Mouse (Mus musculus): Measurements from ENCODE around the gene Slc7a1.

The Slc7a1 gene

GRCm38 (mm10) chr5:148369178-148369577, 30.5 kb downstream of the Slc7a1 start:
- DNase-seq (ENCODE audit: low read depth, low spot score): no peak

DNA sequence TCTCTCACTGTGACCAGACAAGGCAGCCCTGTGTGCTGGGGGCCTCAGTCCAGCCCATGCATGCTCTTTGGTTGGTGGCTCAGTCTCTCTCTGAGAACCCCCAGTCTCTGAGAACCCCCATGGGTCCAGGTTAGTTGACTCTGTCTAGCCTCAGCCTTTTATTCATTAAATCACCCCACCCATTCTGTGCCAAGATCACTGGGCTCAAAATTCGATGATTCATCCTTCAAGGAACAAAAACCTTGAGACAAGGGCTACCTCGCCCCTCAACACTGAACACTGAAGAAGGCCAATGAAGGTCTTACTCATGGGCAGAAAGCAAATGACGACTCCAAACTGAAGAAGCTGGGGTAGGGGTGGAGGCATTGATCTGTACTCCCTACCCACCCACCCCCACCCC, 31.9 kb downstream of the Slc7a1 start:
- DNase-seq (ENCODE audit: low read depth, low spot score): no peak

GRCm38 (mm10) chr5:148366455-148366854, 33.2 kb downstream of the Slc7a1 start:
- no peak for DNase-seq (ENCODE audit: low read depth, low spot score)

GRCm38 (mm10) chr5:148363441-148364113, 36.1 kb downstream of the Slc7a1 start:
- no peak for DNase-seq (ENCODE audit: low read depth, low spot score)

DNA sequence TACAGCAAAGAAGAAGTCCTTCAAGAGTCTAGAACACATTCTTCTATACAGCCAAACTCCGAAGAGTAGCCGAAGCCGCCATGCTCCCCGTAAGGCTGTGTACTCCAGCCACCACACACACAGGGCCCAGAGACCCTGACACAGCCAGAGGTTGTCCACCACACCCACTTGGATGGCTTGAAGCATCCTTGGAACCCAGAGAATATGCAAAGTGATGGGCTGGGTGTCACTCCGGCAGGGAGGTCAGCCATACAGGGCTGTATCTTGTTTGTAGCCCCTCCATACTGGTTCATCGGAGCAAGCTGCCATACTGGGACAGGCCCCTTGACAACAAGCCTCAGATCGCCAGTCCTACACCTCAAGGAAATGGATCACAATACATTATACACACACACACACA, 37.4 kb downstream of the Slc7a1 start:
- DNase-seq (ENCODE audit: low read depth, low spot score): no peak

GRCm38 (mm10) chr5:148361759-148362010, 38.0 kb downstream of the Slc7a1 start:
- no peak for DNase-seq (ENCODE audit: low read depth, low spot score)

- no peak for DNase-seq (ENCODE audit: low read depth, low spot score)
Observed at GRCm38 (mm10) chr5:148360922-148361758, 38.6 kb downstream of the Slc7a1 start.

DNA sequence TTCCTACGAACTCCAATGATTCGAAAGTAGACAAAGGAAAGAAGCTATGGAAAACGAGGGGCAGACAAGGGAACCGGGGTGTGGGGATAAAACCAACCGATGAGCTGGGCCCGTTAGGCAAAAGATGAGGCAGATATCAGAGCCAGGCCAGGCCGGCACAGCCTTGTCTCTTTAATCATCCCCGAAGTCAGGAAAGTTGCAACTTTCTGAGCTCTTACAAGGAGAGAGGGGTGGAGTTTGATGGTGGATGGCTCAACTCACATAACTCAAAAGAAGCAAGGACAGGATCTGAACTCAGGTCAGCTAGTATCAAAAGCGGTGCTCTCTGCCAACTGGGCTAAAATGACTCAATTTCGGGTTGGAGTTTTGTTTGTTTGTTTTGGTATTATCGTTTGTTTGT, 40.6 kb downstream of the Slc7a1 start:
- no peak for DNase-seq (ENCODE audit: low read depth, low spot score)

- DNase-seq (ENCODE audit: low read depth, low spot score): no peak
Observed at GRCm38 (mm10) chr5:148357168-148357567, 42.5 kb downstream of the Slc7a1 start.

DNA sequence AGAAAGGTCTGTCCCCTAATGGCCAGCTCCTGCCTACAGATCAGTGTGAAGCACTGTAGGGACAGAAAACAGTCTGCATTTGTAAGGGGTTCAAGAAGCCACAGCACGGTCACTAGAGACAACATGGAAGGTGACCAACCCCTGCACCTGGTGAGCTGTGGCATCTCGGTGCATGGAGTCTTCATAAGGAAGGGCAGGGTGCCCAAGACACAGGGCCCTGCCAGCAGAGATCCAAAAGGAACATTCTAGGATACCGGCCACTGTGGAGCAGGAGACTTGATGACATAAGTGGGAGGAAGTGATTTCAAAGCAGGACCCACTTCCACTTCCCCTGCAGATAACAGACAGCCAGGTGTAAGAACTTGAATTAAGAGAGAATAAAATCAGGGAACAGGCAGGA, 43.9 kb downstream of the Slc7a1 start:
- DNase-seq (ENCODE audit: low read depth, low spot score): no peak

DNA sequence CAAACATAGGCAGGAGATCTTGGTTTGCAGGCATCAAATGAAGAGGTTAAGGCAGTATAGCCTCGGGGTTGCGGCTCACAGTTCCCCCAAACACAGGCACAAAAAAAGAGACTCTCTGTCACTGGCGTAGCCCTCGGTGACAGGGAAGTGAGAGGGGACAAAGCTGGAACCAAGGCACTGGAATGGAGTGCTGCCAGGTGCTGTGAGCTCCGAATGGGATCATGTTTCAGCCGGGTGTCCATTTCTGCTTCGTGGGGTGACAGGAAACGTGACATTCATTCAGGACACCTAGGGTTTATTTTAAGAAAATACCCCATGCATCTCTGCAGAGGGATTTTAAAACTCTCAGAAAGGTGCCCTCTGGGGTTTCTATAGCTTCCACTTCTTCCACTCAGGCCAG, 45.2 kb downstream of the Slc7a1 start:
- DNase-seq (ENCODE audit: low read depth, low spot score): no peak

- no peak for DNase-seq (ENCODE audit: low read depth, low spot score)
Observed at GRCm38 (mm10) chr5:148353429-148353828, 46.3 kb downstream of the Slc7a1 start.

DNA sequence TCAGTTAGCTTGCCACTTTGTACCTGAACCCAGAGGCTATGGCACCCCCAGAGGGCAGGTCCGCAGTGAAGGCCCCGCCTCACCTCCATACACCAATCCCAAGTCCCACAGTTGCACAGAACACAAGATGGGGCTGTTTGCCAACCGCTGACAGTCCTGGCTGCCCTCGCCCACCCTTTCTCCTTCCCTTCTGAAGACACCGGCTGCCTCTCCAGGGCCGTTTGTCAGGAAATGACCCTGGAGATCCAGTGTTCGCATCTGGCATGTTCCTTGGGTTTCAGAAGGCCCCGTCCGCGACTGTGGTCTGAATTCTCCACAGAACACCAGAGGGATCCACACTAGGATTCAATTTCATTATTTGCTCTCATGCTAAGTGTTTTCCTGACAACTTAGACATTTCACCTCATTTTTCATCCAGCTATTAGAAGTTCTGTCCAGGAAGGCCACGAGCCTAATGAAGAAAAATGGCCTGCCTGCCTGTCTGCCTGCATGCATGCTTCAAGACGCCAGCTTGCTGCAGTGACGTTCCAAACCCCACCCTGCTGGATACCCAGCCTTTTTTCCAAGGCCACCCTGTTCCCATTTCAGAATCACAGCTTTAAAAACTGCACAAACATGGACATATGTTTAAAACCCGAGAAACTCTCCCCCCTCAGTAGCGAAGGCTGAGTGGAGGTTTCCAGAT, 50.2 kb downstream of the Slc7a1 start:
- no peak for DNase-seq (ENCODE audit: low read depth, low spot score)

- no peak for DNase-seq (ENCODE audit: low read depth, low spot score)
Observed at GRCm38 (mm10) chr5:148348153-148348552, 51.6 kb downstream of the Slc7a1 start.

DNA sequence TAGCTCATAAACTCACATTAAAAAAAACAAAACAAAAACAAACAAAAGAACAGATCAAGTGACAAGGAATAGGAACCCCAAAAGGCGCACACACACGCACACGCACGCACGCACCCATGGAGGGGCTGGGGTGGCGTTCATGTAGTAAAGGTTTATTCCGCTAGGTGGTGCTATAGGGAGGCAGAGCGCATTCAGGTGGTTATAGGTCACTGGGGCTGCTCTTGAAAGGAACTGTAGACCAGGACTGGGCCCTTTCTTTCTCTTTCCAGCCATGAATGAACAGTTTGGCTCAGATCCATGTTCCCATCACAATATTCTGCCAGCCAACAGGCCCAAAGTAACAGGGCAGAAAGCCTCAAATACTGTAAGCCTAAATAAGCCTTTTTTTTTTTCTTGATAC, 53.2 kb downstream of the Slc7a1 start:
- DNase-seq (ENCODE audit: low read depth, low spot score): no peak

DNA sequence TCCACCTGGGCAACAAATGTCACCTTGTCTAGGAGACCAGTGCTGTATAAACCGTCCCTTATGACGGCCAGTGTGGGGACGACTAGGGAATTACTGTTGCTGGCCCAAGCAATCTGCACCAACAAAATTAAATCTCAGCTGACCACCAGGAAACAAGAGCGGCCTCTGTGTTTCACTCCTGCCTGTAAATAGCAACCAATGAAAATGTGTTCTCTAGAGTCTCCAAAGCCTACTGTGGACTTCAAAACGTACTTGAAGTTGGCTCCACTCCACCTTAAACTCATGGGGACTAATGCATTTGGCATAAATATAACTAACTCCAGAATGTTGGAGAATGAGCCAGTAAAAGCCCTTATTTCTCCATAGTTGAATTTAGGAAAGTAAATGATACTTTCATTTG, 55.3 kb downstream of the Slc7a1 start:
- no peak for DNase-seq (ENCODE audit: low read depth, low spot score)

GRCm38 (mm10) chr5:148342061-148342741, 57.5 kb downstream of the Slc7a1 start:
- DNase-seq (ENCODE audit: low read depth, low spot score): no peak

DNA sequence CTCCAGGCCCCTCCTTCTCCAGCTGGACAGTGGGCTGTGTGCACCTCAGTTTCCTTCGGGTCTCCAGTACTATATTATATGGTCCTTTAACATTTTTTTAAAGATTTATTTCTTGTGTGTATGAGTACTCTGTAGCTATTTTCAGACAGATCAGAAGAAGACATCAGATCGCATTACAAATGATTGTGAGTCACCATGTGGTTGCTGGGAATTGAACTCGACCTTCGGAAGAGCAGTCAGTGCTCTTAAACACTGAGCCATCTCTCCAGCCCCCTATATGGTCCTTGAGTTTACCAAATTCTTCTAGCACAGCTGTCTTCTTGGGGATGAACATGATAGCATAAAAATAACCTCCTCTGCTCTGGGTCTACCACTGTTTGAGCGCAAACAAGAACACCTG, 60.6 kb downstream of the Slc7a1 start:
- DNase-seq (ENCODE audit: low read depth, low spot score): no peak

- DNase-seq (ENCODE audit: low read depth, low spot score): peak; percentile 46
Observed at GRCm38 (mm10) chr5:148332622-148332974, 67.1 kb downstream of the Slc7a1 start.

GRCm38 (mm10) chr5:148331926-148332621, 67.6 kb downstream of the Slc7a1 start:
- DNase-seq (ENCODE audit: low read depth, low spot score): no peak

GRCm38 (mm10) chr5:148331229-148331776, 68.4 kb downstream of the Slc7a1 start:
- peak; percentile 34 for DNase-seq (ENCODE audit: low read depth, low spot score)
